Mouse (Mus musculus) hindbrain, postnatal 0 days (tissue): Measurements from ENCODE around the gene Siah2. TPM values are rescaled to one million over a fixed set of nuclear protein-coding genes. Genes with fewer than 3 reads are reported as not detected.

ENCODE experiments used
- ATAC-seq: fragments of 200-750 bp; cut with Nextera tagmentation; 2 replicates; pipeline ENCODE4 v1.8.0; 2017; ENCODE audit warnings: mild to moderate bottlenecking, moderate TSS enrichment, moderate library complexity
- DNase-seq: peaks from one replicate; pipeline ENCODE4 v3.0.0-alpha.2; 2015; ENCODE audit warnings: low spot score
- H3K27ac ChIP-seq: fragments of 300-500 bp; sonication (generic); 2 replicates; pipeline ENCODE4 v1.5.1; 2014; ENCODE audit warnings: mild to moderate bottlenecking
- H3K27me3 ChIP-seq: fragments of 300-500 bp; sonication (generic); 2 replicates; pipeline ENCODE4 v1.6.1; 2014; ENCODE audit warnings: low read length, mixed read lengths; ENCODE audit not compliant: insufficient read depth
- H3K36me3 ChIP-seq: fragments of 300-500 bp; sonication (generic); 2 replicates; pipeline ENCODE4 v1.6.1; 2014; ENCODE audit warnings: low read length, mixed read lengths; ENCODE audit not compliant: insufficient read depth
- H3K4me1 ChIP-seq: fragments of 300-500 bp; sonication (generic); 2 replicates; pipeline ENCODE4 v1.6.1; 2014; ENCODE audit warnings: antibody characterized with exemption, low read length, mixed read lengths; ENCODE audit not compliant: insufficient read depth
- H3K4me2 ChIP-seq: fragments of 300-500 bp; sonication (generic); 2 replicates; pipeline ENCODE4 v1.6.1; 2014; ENCODE audit warnings: low read depth, mild to moderate bottlenecking, low read length, moderate library complexity, mixed read lengths
- H3K4me3 ChIP-seq: fragments of 300-500 bp; sonication (generic); 2 replicates; pipeline ENCODE4 v1.5.1; 2014; ENCODE audit warnings: low read length
- H3K9ac ChIP-seq: fragments of 300-500 bp; sonication (generic); replicated peaks from 2 replicates; pipeline ENCODE4 v1.6.1; 2014; ENCODE audit warnings: mild to moderate bottlenecking, low read length, moderate library complexity, mixed read lengths
- H3K9me3 ChIP-seq: fragments of 300-500 bp; sonication (generic); 2 replicates; pipeline ENCODE4 v1.6.1; 2016; ENCODE audit warnings: low read length, mixed read lengths
- CTCF ChIP-seq: IDR thresholded peaks from 2 replicates; pipeline ENCODE4 v1.5.1; 2016; ENCODE audit warnings: antibody characterized with exemption, control low read depth, low read depth
- WGBS: fragments of 180-500 bp; shearing (Covaris S2); extraction: QIAGEN DNeasy Blood & Tissue Kit; methylation state at CpG from one replicate; pipeline ENCODE4 v1.1.7; 2014; 5-methylcytosine and 5-hydroxymethylcytosine counted together
- polyA plus RNA-seq: library from polyadenylated mRNA; unstranded; fragments of >200 nt; fragmentation: Nextera tagmentation; extraction: Ambion mirVana; gene quantifications from 2 replicates; pipeline ENCODE4 v1.2.1, GENCODE M21; 2015
- total RNA-seq: library from RNA; depleted of rRNA; stranded (reverse); fragments of >200 nt; gene quantifications from 2 replicates; pipeline ENCODE4 v1.2.3, GENCODE M21; 2014

The Siah2 gene
- total and polyA plus RNA-seq, 2 experiments from 2014 or later, result 13.4 to 22.5 TPM

- H3K4me3 ChIP-seq, result peak overlapping the region; percentile 14; the same call in 1 of the 2 replicates
These were observed 3.1 kb downstream of the Siah2 start for GRCm38 (mm10) chr3:58689105-58689504.

GRCm38 (mm10) chr3:58688551-58688950 is 3.6 kb downstream of the Siah2 start:
- no peak overlapping the region for H3K9ac ChIP-seq
- no peak for TF ChIP-seq CTCF
- H3K27me3 ChIP-seq, result no peaks in the 10 kb centered on the region
- H3K4me1 ChIP-seq, result no peaks in the 10 kb centered on the region; the same call in 1 of the 2 replicates
- no peak overlapping the region for H3K4me3 ChIP-seq
- H3K36me3 ChIP-seq, result no peaks in the 10 kb centered on the region
- no peak overlapping the region for H3K27ac ChIP-seq
- WGBS, result 91% methylated on average over 4 of the region's 4 CpGs
- no peak for ATAC-seq
- no peak for DNase-seq
- H3K9me3 ChIP-seq, result no peaks in the 10 kb centered on the region
- no peak overlapping the region for H3K4me2 ChIP-seq

More at GRCm38 (mm10) chr3:58689105-58689504, 3.1 kb downstream of the Siah2 start:
- H3K36me3 ChIP-seq, result no peaks in the 10 kb centered on the region
- no peak for TF ChIP-seq CTCF
- DNase-seq, result no peak
- no peaks in the 10 kb centered on the region for H3K9me3 ChIP-seq
- H3K4me1 ChIP-seq, result no peaks in the 10 kb centered on the region; the same call in 1 of the 2 replicates
- whole genome bisulfite sequencing, result 72% methylated on average over 7 of the region's 7 CpGs
- ATAC-seq, result no peak
- H3K27ac ChIP-seq, result no peak overlapping the region
- H3K4me2 ChIP-seq, result peak overlapping the region; percentile 60
- no peaks in the 10 kb centered on the region for H3K27me3 ChIP-seq
- no peak overlapping the region for H3K9ac ChIP-seq

GRCm38 (mm10) chr3:58686922-58687284 is 5.3 kb downstream of the Siah2 start:
- Histone ChIP-seq H3K9ac (no peak overlapping the region), H3K4me3 (no peak overlapping the region), H3K4me2 (no peak overlapping the region), H3K9me3 (no peaks in the 10 kb centered on the region), H3K27me3 (no peaks in the 10 kb centered on the region), H3K4me1 (no peaks in the 10 kb centered on the region; the same call in 1 of the 2 replicates), H3K36me3 (no peaks in the 10 kb centered on the region), H3K27ac (no peak overlapping the region)
- TF ChIP-seq CTCF, result no peak
- no peak for ATAC-seq
- no peak for DNase-seq
- 92% methylated on average over 2 of the region's 2 CpGs for WGBS

GRCm38 (mm10) chr3:58686206-58686921 is 5.8 kb downstream of the Siah2 start:
- no peak for TF ChIP-seq CTCF
- Histone ChIP-seq H3K9ac (no peak overlapping the region), H3K27me3 (no peaks in the 10 kb centered on the region), H3K4me3 (no peak overlapping the region), H3K4me2 (no peak overlapping the region), H3K4me1 (no peaks in the 10 kb centered on the region; the same call in 1 of the 2 replicates), H3K27ac (no peak overlapping the region), H3K9me3 (no peaks in the 10 kb centered on the region), H3K36me3 (no peaks in the 10 kb centered on the region)
- ATAC-seq (no peak), DNase-seq (no peak)
- 89% methylated on average over 7 of the region's 7 CpGs for WGBS

- no peak overlapping the region for H3K4me2 ChIP-seq
- H3K27me3 ChIP-seq, result no peaks in the 10 kb centered on the region
- H3K36me3 ChIP-seq, result no peaks in the 10 kb centered on the region
- 91% methylated on average over 3 of the region's 3 CpGs for WGBS
- no peak for TF ChIP-seq CTCF
- no peak overlapping the region for H3K4me3 ChIP-seq
- H3K27ac ChIP-seq, result no peak overlapping the region
- no peak overlapping the region for H3K9ac ChIP-seq
- no peak for DNase-seq
- ATAC-seq, result no peak
- no peaks in the 10 kb centered on the region for H3K9me3 ChIP-seq
- peaks cover 1% of the 10 kb centered on the region; the same call in 1 of the 2 replicates for H3K4me1 ChIP-seq
These were observed 6.8 kb downstream of the Siah2 start for GRCm38 (mm10) chr3:58685396-58685795.

- 83% methylated on average over 7 of the region's 7 CpGs for WGBS
- H3K9me3 ChIP-seq, result no peaks in the 10 kb centered on the region
- no peak overlapping the region for H3K9ac ChIP-seq
- H3K27ac ChIP-seq, result no peak overlapping the region
- no peaks in the 10 kb centered on the region for H3K36me3 ChIP-seq
- no peak for ATAC-seq
- H3K27me3 ChIP-seq, result no peaks in the 10 kb centered on the region
- H3K4me1 ChIP-seq, result 0 out of 2 replicates have a peak, but pooled peaks cover 13% of the 10 kb centered on the region
- DNase-seq, result no peak
- TF ChIP-seq CTCF, result no peak
- no peak overlapping the region for H3K4me2 ChIP-seq
- H3K4me3 ChIP-seq, result no peak overlapping the region
These were observed 8.9 kb downstream of the Siah2 start for GRCm38 (mm10) chr3:58683346-58683745.

- Histone ChIP-seq H3K4me2 (no peak overlapping the region), H3K4me1 (0 out of 2 replicates have a peak, but pooled peaks cover 13% of the 10 kb centered on the region), H3K9ac (no peak overlapping the region), H3K9me3 (no peaks in the 10 kb centered on the region), H3K4me3 (no peak overlapping the region), H3K27ac (no peak overlapping the region), H3K36me3 (no peaks in the 10 kb centered on the region), H3K27me3 (no peaks in the 10 kb centered on the region)
- no peak for TF ChIP-seq CTCF
- no peak for ATAC-seq
- WGBS, result 70% methylated on average over 4 of the region's 4 CpGs
- DNase-seq, result peak; percentile 18
These were observed 9.9 kb downstream of the Siah2 start for GRCm38 (mm10) chr3:58682336-58682735.
